Mouse (Mus musculus) frontal cortex, postnatal 10 days (tissue): ENCODE results near the gene Il10rb.

ENCODE experiments used
- DNase-seq, 2 experiments: peaks; one replicate each; pipeline ENCODE4 v3.0.0; 2022; ENCODE audit warnings: low spot score in 2 of 2, mixed read lengths in 1 of 2

Gene Il10rb

GRCm38 (mm10) chr16:91382261-91382790, 23.6 kb upstream of the Il10rb start:
- DNase-seq: no peak

- DNase-seq: no peak
Observed at GRCm38 (mm10) chr16:91384221-91384620, 21.7 kb upstream of the Il10rb start.

GRCm38 (mm10) chr16:91385621-91386020, 20.3 kb upstream of the Il10rb start:
- DNase-seq: no peak

- no peak for DNase-seq
Observed at GRCm38 (mm10) chr16:91386419-91387120, 19.4 kb upstream of the Il10rb start.

- DNase-seq: no peak
Observed at GRCm38 (mm10) chr16:91387121-91387486, 18.9 kb upstream of the Il10rb start.

- DNase-seq: no peak
Observed at GRCm38 (mm10) chr16:91390100-91390499, 15.9 kb upstream of the Il10rb start.

- no peak for DNase-seq
Observed at GRCm38 (mm10) chr16:91391421-91391820, 14.5 kb upstream of the Il10rb start, which contains the start of gene Gm21970. Gm21970 (plus strand) TSS chr16:91391721.

- no peak for DNase-seq
Observed at GRCm38 (mm10) chr16:91394826-91395410, 11.0 kb upstream of the Il10rb start.

- no peak for DNase-seq
Observed at GRCm38 (mm10) chr16:91395633-91396392, 10.2 kb upstream of the Il10rb start.

GRCm38 (mm10) chr16:91396844-91397537, 9.0 kb upstream of the Il10rb start:
- no peak for DNase-seq

- DNase-seq: no peak
Observed at GRCm38 (mm10) chr16:91398030-91398429, 7.9 kb upstream of the Il10rb start.

- no peak for DNase-seq
Observed at GRCm38 (mm10) chr16:91398944-91399343, 7.0 kb upstream of the Il10rb start.

- DNase-seq: no peak
Observed at GRCm38 (mm10) chr16:91401569-91402165, 4.3 kb upstream of the Il10rb start.

GRCm38 (mm10) chr16:91403784-91404183, 2.2 kb upstream of the Il10rb start:
- DNase-seq: no peak

GRCm38 (mm10) chr16:91404187-91404586, 1.8 kb upstream of the Il10rb start:
- no peak for DNase-seq

- no peak for DNase-seq
Observed at GRCm38 (mm10) chr16:91404828-91405577, 961 bp upstream of the Il10rb start.

GRCm38 (mm10) chr16:91406585-91407220, 739 bp downstream of the Il10rb start:
- peak in 1 of 2 experiments; percentile 33 for DNase-seq

GRCm38 (mm10) chr16:91413102-91413844, 7.3 kb downstream of the Il10rb start:
- DNase-seq: no peak

- DNase-seq: no peak
Observed at GRCm38 (mm10) chr16:91415391-91416189, 9.6 kb downstream of the Il10rb start.
